Mouse (Mus musculus): ENCODE data around the gene Gm20388. TPM values are rescaled to one million over a fixed set of nuclear protein-coding genes. Genes with fewer than 3 reads are reported as not detected.

The Gm20388 gene
- polyA plus RNA-seq, 1 experiment = 10.6 TPM

DNA sequence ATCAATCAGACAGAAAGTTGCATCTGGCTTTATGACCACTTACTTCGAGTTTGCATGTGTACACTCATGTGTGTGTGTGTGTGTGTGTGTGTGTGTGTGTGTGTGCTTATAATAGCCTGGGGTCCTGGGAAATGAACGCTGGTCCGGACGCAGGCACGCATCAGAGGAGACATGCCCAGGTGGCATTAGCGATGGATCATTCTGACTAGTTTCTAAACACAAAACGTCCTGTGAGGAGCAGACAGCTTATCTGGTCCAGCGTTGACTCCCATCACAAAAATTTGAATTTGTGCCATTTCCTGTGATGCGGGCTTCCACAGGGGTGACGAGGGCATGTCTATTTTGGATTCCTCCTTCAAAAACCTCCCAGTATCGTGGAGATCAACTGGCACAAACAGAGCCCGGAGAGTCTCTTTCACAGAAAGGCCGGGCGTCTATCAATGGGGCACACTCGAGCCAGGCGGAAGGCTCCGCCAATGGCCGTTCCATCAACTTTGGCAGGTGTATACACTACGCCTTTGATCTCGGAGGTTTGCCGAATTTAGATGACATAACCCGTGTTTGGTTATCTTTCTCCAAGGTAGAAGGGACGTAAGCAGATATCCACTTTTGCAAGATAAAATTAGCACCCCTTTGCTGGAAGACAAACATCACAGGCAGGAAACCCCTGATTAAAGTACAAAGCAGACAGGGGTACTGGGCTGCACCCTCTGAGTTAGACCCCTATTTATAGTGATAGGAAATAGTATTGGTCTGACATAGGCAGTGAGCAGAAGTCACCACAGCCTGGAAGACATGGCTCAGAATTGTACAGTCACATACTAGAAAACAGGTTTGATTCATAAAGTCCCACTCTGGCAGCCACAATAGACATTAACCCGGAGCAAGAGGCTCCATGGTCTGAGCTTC is 965.6 kb downstream of the Gm20388 start:
- WGBS = 77% methylated on average over 24 of the region's 24 CpGs
- H3K4me3 ChIP-seq (replicated peaks; ENCODE audit: control insufficient read depth, low read depth, low read length) = no peak overlapping the region
- no peaks in the 10 kb centered on the region for H3K4me1 ChIP-seq (ENCODE audit: control insufficient read depth, insufficient read depth, low read length)
- H3K27ac ChIP-seq (ENCODE audit: control insufficient read depth, insufficient read depth, low read depth, low read length, poor library complexity) = no peak overlapping the region
- TF ChIP-seq CTCF (IDR thresholded peaks at IDR 0.05; ENCODE audit: control insufficient read depth, insufficient read depth, low read length) = no peak
- no peak for TF ChIP-seq POLR2A (IDR thresholded peaks at IDR 0.05; ENCODE audit: borderline replicate concordance, control insufficient read depth, low read depth, low read length)

DNA sequence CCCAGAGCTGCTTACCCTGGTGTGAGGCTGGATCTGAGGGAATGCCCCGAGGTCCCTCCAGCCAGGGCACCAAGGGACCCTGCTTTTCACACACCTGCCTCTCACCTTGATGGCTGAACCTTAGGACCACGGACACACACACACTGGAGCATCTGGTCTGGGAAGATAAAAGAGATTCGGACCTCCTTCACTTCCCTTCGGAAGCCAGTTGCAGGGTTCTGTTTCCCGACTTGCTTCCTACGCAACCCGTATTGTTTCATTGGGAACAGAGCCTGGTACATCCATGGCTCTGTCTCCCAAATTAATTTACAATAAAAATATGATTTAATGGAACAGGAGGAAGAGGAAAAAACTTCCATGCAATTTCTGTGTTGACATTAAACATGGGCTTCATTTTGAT is 966.4 kb downstream of the Gm20388 start:
- TF ChIP-seq POLR2A (IDR thresholded peaks at IDR 0.05; ENCODE audit: borderline replicate concordance, control insufficient read depth, low read depth, low read length) (no peak), CTCF (IDR thresholded peaks at IDR 0.05; ENCODE audit: control insufficient read depth, insufficient read depth, low read length) (no peak)
- no peak overlapping the region for H3K27ac ChIP-seq (ENCODE audit: control insufficient read depth, insufficient read depth, low read depth, low read length, poor library complexity)
- H3K4me1 ChIP-seq (ENCODE audit: control insufficient read depth, insufficient read depth, low read length) = no peaks in the 10 kb centered on the region
- 55% methylated on average over 7 of the region's 7 CpGs for WGBS
- H3K4me3 ChIP-seq (replicated peaks; ENCODE audit: control insufficient read depth, low read depth, low read length) = no peak overlapping the region

DNA sequence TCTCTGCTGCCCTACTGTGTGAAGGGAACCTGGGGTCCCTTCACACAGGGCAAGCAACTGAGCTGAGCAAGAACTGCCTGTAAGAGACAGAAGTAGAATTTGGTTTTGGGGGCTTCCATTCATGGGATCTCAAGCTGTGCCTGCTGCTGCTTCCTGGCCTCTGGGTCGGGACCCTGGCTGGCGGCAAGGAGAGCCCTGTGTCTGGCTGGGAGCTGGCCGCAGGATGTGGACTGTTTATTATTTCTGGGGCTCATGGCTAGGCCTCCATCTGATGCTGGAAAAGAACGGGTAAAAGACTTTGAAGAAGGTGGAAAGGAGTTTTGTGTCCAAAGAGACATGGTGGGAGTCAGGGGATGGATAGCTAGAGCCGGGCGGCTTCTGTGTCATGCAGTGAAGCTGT is 969.3 kb downstream of the Gm20388 start:
- no peak for TF ChIP-seq CTCF (IDR thresholded peaks at IDR 0.05; ENCODE audit: control insufficient read depth, insufficient read depth, low read length)
- no peak for TF ChIP-seq POLR2A (IDR thresholded peaks at IDR 0.05; ENCODE audit: borderline replicate concordance, control insufficient read depth, low read depth, low read length)
- H3K4me3 ChIP-seq (replicated peaks; ENCODE audit: control insufficient read depth, low read depth, low read length) = no peak overlapping the region
- no peaks in the 10 kb centered on the region for H3K4me1 ChIP-seq (ENCODE audit: control insufficient read depth, insufficient read depth, low read length)
- WGBS = 62% methylated on average over 6 of the region's 6 CpGs
- H3K27ac ChIP-seq (ENCODE audit: control insufficient read depth, insufficient read depth, low read depth, low read length, poor library complexity) = no peak overlapping the region

DNA sequence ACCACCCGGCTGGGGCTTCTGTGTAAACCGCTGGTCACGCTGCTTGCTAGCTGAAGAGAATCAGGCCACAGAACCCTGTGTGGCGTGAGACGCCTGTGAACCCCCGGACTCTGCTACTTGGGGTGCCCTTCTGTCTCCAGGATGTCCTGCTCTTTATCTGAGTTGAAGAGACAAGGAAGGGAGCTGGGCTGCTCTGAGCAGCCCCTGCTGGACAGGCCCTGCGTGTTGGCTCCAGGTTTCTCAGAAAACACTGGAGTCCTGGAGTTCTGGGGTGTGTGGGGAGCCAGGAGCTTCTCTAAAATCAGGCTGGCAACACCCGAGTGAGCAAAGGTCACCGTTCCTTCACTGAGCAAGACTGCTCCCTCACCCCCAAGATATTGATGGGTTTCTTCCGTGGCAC is 971.0 kb downstream of the Gm20388 start:
- H3K4me1 ChIP-seq (ENCODE audit: control insufficient read depth, insufficient read depth, low read length) = no peaks in the 10 kb centered on the region
- no peak overlapping the region; the same call in 1 of the 2 replicates for H3K27ac ChIP-seq (ENCODE audit: control insufficient read depth, insufficient read depth, low read depth, low read length, poor library complexity)
- no peak overlapping the region for H3K4me3 ChIP-seq (replicated peaks; ENCODE audit: control insufficient read depth, low read depth, low read length)
- WGBS = 82% methylated on average over 10 of the region's 10 CpGs
- TF ChIP-seq POLR2A (IDR thresholded peaks at IDR 0.05; ENCODE audit: borderline replicate concordance, control insufficient read depth, low read depth, low read length) = no peak

DNA sequence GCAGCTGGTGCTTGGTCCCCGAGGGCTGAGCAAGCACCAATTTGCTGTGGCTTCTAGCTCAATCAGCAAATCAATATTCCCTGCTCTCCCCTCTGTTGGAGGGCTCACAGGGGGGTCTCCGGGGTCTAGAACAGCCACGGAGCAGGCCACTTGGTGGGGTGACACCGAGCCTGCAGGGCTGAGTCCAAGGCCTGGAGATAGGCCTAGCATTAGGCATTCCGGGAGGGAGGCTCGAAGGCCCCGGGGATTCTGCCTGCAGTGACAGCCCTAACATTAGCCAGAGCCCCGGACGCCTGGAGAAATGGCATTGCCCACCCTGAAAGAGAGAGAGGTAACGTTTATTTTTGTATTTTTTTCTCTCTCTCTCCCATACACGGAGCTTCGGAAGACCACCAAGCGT is 972.0 kb downstream of the Gm20388 start:
- WGBS = 26% methylated on average over 13 of the region's 13 CpGs
- H3K4me1 ChIP-seq (ENCODE audit: control insufficient read depth, insufficient read depth, low read length) = no peaks in the 10 kb centered on the region
- no peak for TF ChIP-seq CTCF (IDR thresholded peaks at IDR 0.05; ENCODE audit: control insufficient read depth, insufficient read depth, low read length)
- no peak for TF ChIP-seq POLR2A (IDR thresholded peaks at IDR 0.05; ENCODE audit: borderline replicate concordance, control insufficient read depth, low read depth, low read length)
- H3K4me3 ChIP-seq (replicated peaks; ENCODE audit: control insufficient read depth, low read depth, low read length) = no peak overlapping the region
- no peak overlapping the region for H3K27ac ChIP-seq (ENCODE audit: control insufficient read depth, insufficient read depth, low read depth, low read length, poor library complexity)

DNA sequence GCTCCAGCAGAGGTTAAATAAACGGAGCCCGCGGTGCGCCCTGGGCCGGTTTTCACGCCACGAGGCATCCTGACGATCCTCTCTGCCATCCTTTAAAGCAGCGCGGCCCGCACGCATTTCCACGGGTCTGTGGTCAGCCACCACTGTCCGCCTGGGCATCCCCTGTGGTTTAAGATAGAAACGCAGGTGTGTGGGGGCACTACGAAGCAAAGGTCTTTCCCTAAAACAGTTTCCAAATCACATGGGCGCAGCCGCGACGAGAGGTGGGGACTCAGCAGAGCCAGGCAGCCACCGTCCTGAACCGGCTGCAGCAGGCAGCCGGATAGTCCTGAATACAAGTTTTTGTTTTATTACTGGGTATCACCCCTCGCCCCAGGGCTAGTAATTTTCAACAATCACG is 972.7 kb downstream of the Gm20388 start:
- Histone ChIP-seq H3K4me3 (replicated peaks; ENCODE audit: control insufficient read depth, low read depth, low read length) (no peak overlapping the region), H3K4me1 (ENCODE audit: control insufficient read depth, insufficient read depth, low read length) (no peaks in the 10 kb centered on the region), H3K27ac (ENCODE audit: control insufficient read depth, insufficient read depth, low read depth, low read length, poor library complexity) (no peak overlapping the region)
- 4% methylated on average over 25 of the region's 25 CpGs for WGBS
- TF ChIP-seq CTCF (IDR thresholded peaks at IDR 0.05; ENCODE audit: control insufficient read depth, insufficient read depth, low read length) (no peak), POLR2A (IDR thresholded peaks at IDR 0.05; ENCODE audit: borderline replicate concordance, control insufficient read depth, low read depth, low read length) (no peak)

DNA sequence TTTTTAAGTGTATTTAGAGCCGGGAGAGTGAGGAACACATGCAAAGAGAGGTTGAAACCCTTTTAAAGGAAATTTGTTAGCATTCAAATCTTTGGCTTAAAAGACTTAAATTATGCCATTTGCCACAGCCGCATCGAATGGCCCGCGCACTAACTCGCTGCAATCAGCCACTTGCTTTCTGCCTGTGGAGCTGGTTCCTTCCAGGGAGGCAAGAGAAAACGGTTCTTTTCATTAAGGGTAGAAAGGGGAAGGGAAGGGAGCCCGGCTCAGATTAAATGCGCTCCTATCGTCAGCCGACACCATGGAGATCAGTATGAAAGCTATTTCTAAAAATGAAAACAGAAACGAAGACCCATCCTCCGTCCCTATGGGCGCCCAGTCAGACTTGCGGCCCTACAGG is 973.2 kb downstream of the Gm20388 start:
- Histone ChIP-seq H3K4me3 (replicated peaks; ENCODE audit: control insufficient read depth, low read depth, low read length) (no peak overlapping the region), H3K27ac (ENCODE audit: control insufficient read depth, insufficient read depth, low read depth, low read length, poor library complexity) (no peak overlapping the region), H3K4me1 (ENCODE audit: control insufficient read depth, insufficient read depth, low read length) (no peaks in the 10 kb centered on the region)
- 7% methylated on average over 15 of the region's 15 CpGs for WGBS
- no peak for TF ChIP-seq POLR2A (IDR thresholded peaks at IDR 0.05; ENCODE audit: borderline replicate concordance, control insufficient read depth, low read depth, low read length)
- no peak for TF ChIP-seq CTCF (IDR thresholded peaks at IDR 0.05; ENCODE audit: control insufficient read depth, insufficient read depth, low read length)

DNA sequence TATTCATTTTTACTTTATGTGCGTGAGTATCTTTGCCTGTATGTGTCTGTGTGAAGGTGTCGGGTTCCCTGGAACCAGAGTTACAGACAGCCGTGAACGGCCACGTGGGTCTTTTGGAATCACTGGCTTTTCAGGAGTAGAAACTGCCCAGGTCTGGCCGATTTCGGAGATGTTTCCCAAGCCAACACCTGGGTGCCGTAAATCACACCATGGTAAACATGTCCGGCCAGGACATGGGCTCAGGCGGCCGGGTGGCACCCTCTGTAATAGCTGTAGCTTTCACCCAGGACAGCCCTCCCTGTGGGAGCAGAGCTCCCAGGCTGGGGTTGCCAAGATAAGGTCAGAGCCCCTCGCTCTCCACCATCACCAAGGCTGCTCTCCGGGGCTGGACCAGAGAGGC is 974.2 kb downstream of the Gm20388 start:
- no peak for TF ChIP-seq CTCF (IDR thresholded peaks at IDR 0.05; ENCODE audit: control insufficient read depth, insufficient read depth, low read length)
- TF ChIP-seq POLR2A (IDR thresholded peaks at IDR 0.05; ENCODE audit: borderline replicate concordance, control insufficient read depth, low read depth, low read length) = no peak
- H3K27ac ChIP-seq (ENCODE audit: control insufficient read depth, insufficient read depth, low read depth, low read length, poor library complexity) = no peak overlapping the region
- H3K4me3 ChIP-seq (replicated peaks; ENCODE audit: control insufficient read depth, low read depth, low read length) = no peak overlapping the region
- 8% methylated on average over 13 of the region's 13 CpGs for WGBS
- no peaks in the 10 kb centered on the region for H3K4me1 ChIP-seq (ENCODE audit: control insufficient read depth, insufficient read depth, low read length)

Data from bone marrow, adult 2 months (tissue).